Mouse (Mus musculus) midbrain, postnatal 0 days (tissue): ENCODE measurements at regions not wholly inside any gene's neighbourhood (a gene's known extent, or its start where the extent isn't known, plus 50 kb on each side); places are given as distances from the start of the nearest gene placed in this dataset.
A peak's percentile ranks its signal among the peaks of the same experiment; 100 is the strongest.

Source experiments
- ATAC-seq: fragments of 200-750 bp; cut with Nextera tagmentation; 2 replicates; pipeline ENCODE4 v1.8.0; 2017; ENCODE audit warnings: moderate number of reproducible peaks, mild to moderate bottlenecking, moderate TSS enrichment, moderate library complexity; ENCODE audit not compliant: low FRiP score
- DNase-seq: peaks from one replicate; pipeline ENCODE4 v3.0.0-alpha.2; 2015; ENCODE audit warnings: low spot score
- H3K27ac ChIP-seq: fragments of 300-500 bp; sonication (generic); 2 replicates; pipeline ENCODE4 v1.5.1; 2014; ENCODE audit warnings: low read depth, mild to moderate bottlenecking, low read length, mixed read lengths
- H3K27me3 ChIP-seq: fragments of 300-500 bp; sonication (generic); 2 replicates; pipeline ENCODE4 v1.6.1; 2014; ENCODE audit warnings: low read length, control low read depth, mixed read lengths; ENCODE audit not compliant: insufficient read depth
- H3K36me3 ChIP-seq: fragments of 300-500 bp; sonication (generic); 2 replicates; pipeline ENCODE4 v1.6.1; 2014; ENCODE audit warnings: low read length, control low read depth, mixed read lengths; ENCODE audit not compliant: insufficient read depth
- H3K4me1 ChIP-seq: fragments of 300-500 bp; sonication (generic); 2 replicates; pipeline ENCODE4 v1.6.1; 2014; ENCODE audit warnings: mild to moderate bottlenecking, control low read depth, antibody characterized with exemption, low read length, mixed read lengths; ENCODE audit not compliant: insufficient read depth
- H3K4me2 ChIP-seq: fragments of 300-500 bp; sonication (generic); 2 replicates; pipeline ENCODE4 v1.6.1; 2014; ENCODE audit warnings: low read depth, mild to moderate bottlenecking, low read length, mixed read lengths; ENCODE audit not compliant: poor library complexity, severe bottlenecking
- H3K4me3 ChIP-seq: fragments of 300-500 bp; sonication (generic); 2 replicates; pipeline ENCODE4 v1.5.1; 2014; ENCODE audit warnings: low read depth, mild to moderate bottlenecking, low read length, moderate library complexity
- H3K9ac ChIP-seq: fragments of 300-500 bp; sonication (generic); replicated peaks from 2 replicates; pipeline ENCODE4 v1.6.1; 2014; ENCODE audit warnings: mild to moderate bottlenecking, low read length, moderate library complexity, mixed read lengths; ENCODE audit not compliant: poor library complexity, severe bottlenecking
- H3K9me3 ChIP-seq: fragments of 300-500 bp; sonication (generic); 2 replicates; pipeline ENCODE4 v1.6.1; 2016; ENCODE audit warnings: low read length, control low read depth
- CTCF ChIP-seq: IDR thresholded peaks from 2 replicates; pipeline ENCODE4 v1.5.1; 2016; ENCODE audit warnings: antibody characterized with exemption, mild to moderate bottlenecking
- WGBS: fragments of 180-500 bp; shearing (Covaris S2); extraction: QIAGEN DNeasy Blood & Tissue Kit; methylation state at CpG from one replicate; pipeline ENCODE4 v1.1.7; 2014; 5-methylcytosine and 5-hydroxymethylcytosine counted together

GRCm38 (mm10) chr13:97639656-97640055, 120.8 kb downstream of the Gm10260 start:
- Histone ChIP-seq H3K27ac (peak overlapping the region; percentile 38), H3K4me2 (no peak overlapping the region), H3K4me3 (no peak overlapping the region), H3K9me3 (no peaks in the 10 kb centered on the region), H3K36me3 (no peaks in the 10 kb centered on the region), H3K27me3 (no peaks in the 10 kb centered on the region), H3K9ac (no peak overlapping the region), H3K4me1 (peaks cover 6% of the 10 kb centered on the region)
- TF ChIP-seq CTCF: no peak
- DNase-seq (no peak), ATAC-seq (no peak)
- 76% methylated on average over 3 of the region's 3 CpGs for WGBS

GRCm38 (mm10) chr13:97638457-97639088, 121.9 kb downstream of the Gm10260 start:
- Histone ChIP-seq H3K27ac (peak overlapping the region; percentile 67), H3K9ac (no peak overlapping the region), H3K36me3 (no peaks in the 10 kb centered on the region), H3K4me3 (no peak overlapping the region), H3K4me1 (peaks cover 6% of the 10 kb centered on the region), H3K4me2 (no peak overlapping the region), H3K9me3 (no peaks in the 10 kb centered on the region), H3K27me3 (no peaks in the 10 kb centered on the region)
- no peak for TF ChIP-seq CTCF
- WGBS: 32% methylated on average over 5 of the region's 5 CpGs
- peak; percentile 86 for ATAC-seq
- peak; percentile 71 for DNase-seq

GRCm38 (mm10) chr13:97637506-97637905, 122.9 kb downstream of the Gm10260 start:
- Histone ChIP-seq H3K9ac (no peak overlapping the region), H3K9me3 (no peaks in the 10 kb centered on the region), H3K27ac (no peak overlapping the region), H3K4me1 (peaks cover 6% of the 10 kb centered on the region), H3K4me3 (no peak overlapping the region), H3K27me3 (no peaks in the 10 kb centered on the region), H3K4me2 (no peak overlapping the region), H3K36me3 (no peaks in the 10 kb centered on the region)
- no peak for TF ChIP-seq CTCF
- DNase-seq (no peak), ATAC-seq (no peak)
- WGBS: 92% methylated on average over 6 of the region's 6 CpGs

- 73% methylated on average over 8 of the region's 8 CpGs for WGBS
- TF ChIP-seq CTCF: no peak
- H3K4me3 ChIP-seq: no peak overlapping the region
- no peaks in the 10 kb centered on the region for H3K9me3 ChIP-seq
- no peaks in the 10 kb centered on the region for H3K27me3 ChIP-seq
- no peak for ATAC-seq
- no peaks in the 10 kb centered on the region for H3K36me3 ChIP-seq
- DNase-seq: no peak
- H3K4me2 ChIP-seq: no peak overlapping the region
- H3K4me1 ChIP-seq: peaks cover 6% of the 10 kb centered on the region
- no peak overlapping the region for H3K9ac ChIP-seq
- H3K27ac ChIP-seq: no peak overlapping the region
Observed at GRCm38 (mm10) chr13:97634041-97634788, 126.2 kb downstream of the Gm10260 start.

DNA sequence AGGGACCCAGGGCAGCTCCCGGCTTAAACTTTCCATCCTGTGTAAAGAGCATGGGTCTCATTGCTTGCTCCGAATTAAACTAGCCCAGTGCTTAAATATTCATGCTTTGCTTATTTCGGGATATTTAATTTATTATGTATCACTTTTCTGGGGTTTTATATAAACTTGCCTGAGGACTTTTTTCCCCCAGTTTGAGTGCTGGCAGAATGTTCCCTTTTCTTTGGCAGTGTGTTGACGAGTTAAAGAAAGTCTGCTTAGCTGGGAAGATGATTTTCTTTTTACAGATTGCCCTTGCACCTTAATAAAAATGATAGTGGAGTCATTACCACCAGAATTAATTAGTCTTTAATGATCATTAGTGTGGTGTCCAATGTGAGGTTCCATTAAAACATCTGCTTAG, 126.9 kb downstream of the Gm10260 start:
- Histone ChIP-seq H3K27ac (no peak overlapping the region), H3K4me3 (no peak overlapping the region), H3K9me3 (no peaks in the 10 kb centered on the region), H3K9ac (no peak overlapping the region), H3K36me3 (no peaks in the 10 kb centered on the region), H3K4me1 (peaks cover 2% of the 10 kb centered on the region), H3K4me2 (no peak overlapping the region), H3K27me3 (no peaks in the 10 kb centered on the region)
- no peak for DNase-seq
- ATAC-seq: no peak
- no peak for TF ChIP-seq CTCF
- 72% methylated on average over 4 of the region's 4 CpGs for WGBS

DNA sequence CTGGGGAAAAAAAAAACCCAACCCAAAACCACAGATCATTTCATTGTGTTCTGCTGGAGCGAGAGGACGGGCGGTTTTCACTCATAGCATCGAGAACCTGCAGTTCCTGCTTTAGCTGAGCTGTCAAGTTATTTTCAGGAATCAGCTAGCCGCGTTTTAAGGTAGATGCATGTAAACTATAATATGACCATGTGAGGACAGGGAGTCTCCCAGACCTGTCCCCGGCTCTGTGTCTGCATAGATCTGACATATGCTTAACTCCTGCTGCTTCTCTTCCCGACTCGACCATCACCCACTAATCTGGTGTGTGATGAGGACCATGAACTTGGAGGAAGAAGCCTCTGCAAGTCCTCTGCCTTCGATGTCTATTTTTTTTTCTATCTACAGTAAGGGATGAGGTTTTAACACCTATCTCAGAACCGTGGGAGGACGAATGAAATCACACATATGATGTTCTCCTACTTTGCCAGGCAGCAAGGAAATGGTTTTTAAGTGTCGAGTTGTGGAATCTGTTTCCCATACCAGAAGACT, 128.5 kb downstream of the Gm10260 start:
- Histone ChIP-seq H3K4me1 (no peaks in the 10 kb centered on the region), H3K27me3 (no peaks in the 10 kb centered on the region), H3K4me2 (no peak overlapping the region), H3K27ac (no peak overlapping the region), H3K9me3 (no peaks in the 10 kb centered on the region), H3K36me3 (no peaks in the 10 kb centered on the region), H3K9ac (no peak overlapping the region), H3K4me3 (no peak overlapping the region)
- no peak for TF ChIP-seq CTCF
- no peak for DNase-seq
- WGBS: 87% methylated on average over 13 of the region's 13 CpGs
- ATAC-seq: no peak
